Mouse (Mus musculus): ENCODE measurements around the gene Srsf1. TPM values are rescaled to one million over a fixed set of nuclear protein-coding genes. Genes with fewer than 3 reads are reported as not detected.
"Not testable (repeated sequence)": the region's sequence is repeated elsewhere in the genome, so short reads cannot be mapped to it uniquely, and the experiment has no call there.

Gene Srsf1
- total RNA-seq, 1 experiment from 2014 or later: 395 TPM

- ATAC-seq (ENCODE audit: extremely low read depth, insufficient number of reproducible peaks, low FRiP score, poor library complexity, severe bottlenecking): no peak
Measured at GRCm38 (mm10) chr11:88036761-88037251, 10.4 kb upstream of the Srsf1 start.

GRCm38 (mm10) chr11:88037386-88037785 is 9.8 kb upstream of the Srsf1 start:
- no peak for ATAC-seq (ENCODE audit: extremely low read depth, insufficient number of reproducible peaks, low FRiP score, poor library complexity, severe bottlenecking)

- no peak for ATAC-seq (ENCODE audit: extremely low read depth, insufficient number of reproducible peaks, low FRiP score, poor library complexity, severe bottlenecking)
Measured at GRCm38 (mm10) chr11:88039066-88039465, 8.1 kb upstream of the Srsf1 start.

- no peak for ATAC-seq (ENCODE audit: extremely low read depth, insufficient number of reproducible peaks, low FRiP score, poor library complexity, severe bottlenecking)
Measured at GRCm38 (mm10) chr11:88044314-88044713, 2.9 kb upstream of the Srsf1 start.

GRCm38 (mm10) chr11:88045159-88045558 is 2.0 kb upstream of the Srsf1 start:
- not testable (repeated sequence) for ATAC-seq (ENCODE audit: extremely low read depth, insufficient number of reproducible peaks, low FRiP score, poor library complexity, severe bottlenecking)

- ATAC-seq (ENCODE audit: extremely low read depth, insufficient number of reproducible peaks, low FRiP score, poor library complexity, severe bottlenecking): no peak
Measured at GRCm38 (mm10) chr11:88045878-88046277, 1.3 kb upstream of the Srsf1 start.

- no peak for ATAC-seq (ENCODE audit: extremely low read depth, insufficient number of reproducible peaks, low FRiP score, poor library complexity, severe bottlenecking)
Measured at GRCm38 (mm10) chr11:88046323-88046937, 743 bp upstream of the Srsf1 start.

- ATAC-seq (ENCODE audit: extremely low read depth, insufficient number of reproducible peaks, low FRiP score, poor library complexity, severe bottlenecking): peak; percentile 20; the same call in 1 of the 2 replicates
Measured at GRCm38 (mm10) chr11:88047871-88048531, 828 bp downstream of the Srsf1 start.

GRCm38 (mm10) chr11:88048961-88049670 is 1.9 kb downstream of the Srsf1 start:
- no peak for ATAC-seq (ENCODE audit: extremely low read depth, insufficient number of reproducible peaks, low FRiP score, poor library complexity, severe bottlenecking)

- ATAC-seq (ENCODE audit: extremely low read depth, insufficient number of reproducible peaks, low FRiP score, poor library complexity, severe bottlenecking): no peak
Measured at GRCm38 (mm10) chr11:88049732-88050131, 2.6 kb downstream of the Srsf1 start.

GRCm38 (mm10) chr11:88052638-88053037 is 5.5 kb downstream of the Srsf1 start:
- ATAC-seq (ENCODE audit: extremely low read depth, insufficient number of reproducible peaks, low FRiP score, poor library complexity, severe bottlenecking): no peak

GRCm38 (mm10) chr11:88053821-88054220 is 6.6 kb downstream of the Srsf1 start:
- ATAC-seq (ENCODE audit: extremely low read depth, insufficient number of reproducible peaks, low FRiP score, poor library complexity, severe bottlenecking): no peak

GRCm38 (mm10) chr11:88054589-88054988 is 7.4 kb downstream of the Srsf1 start:
- ATAC-seq (ENCODE audit: extremely low read depth, insufficient number of reproducible peaks, low FRiP score, poor library complexity, severe bottlenecking): peak; percentile 51

GRCm38 (mm10) chr11:88055777-88056176 is 8.6 kb downstream of the Srsf1 start:
- no peak for ATAC-seq (ENCODE audit: extremely low read depth, insufficient number of reproducible peaks, low FRiP score, poor library complexity, severe bottlenecking)

- ATAC-seq (ENCODE audit: extremely low read depth, insufficient number of reproducible peaks, low FRiP score, poor library complexity, severe bottlenecking): no peak
Measured at GRCm38 (mm10) chr11:88057788-88058187, 10.6 kb downstream of the Srsf1 start.

- peak; percentile 92 for ATAC-seq (ENCODE audit: extremely low read depth, insufficient number of reproducible peaks, low FRiP score, poor library complexity, severe bottlenecking)
Measured at GRCm38 (mm10) chr11:88059141-88059540, 12.0 kb downstream of the Srsf1 start.

- no peak for ATAC-seq (ENCODE audit: extremely low read depth, insufficient number of reproducible peaks, low FRiP score, poor library complexity, severe bottlenecking)
Measured at GRCm38 (mm10) chr11:88061892-88062625, 14.9 kb downstream of the Srsf1 start.

- ATAC-seq (ENCODE audit: extremely low read depth, insufficient number of reproducible peaks, low FRiP score, poor library complexity, severe bottlenecking): no peak
Measured at GRCm38 (mm10) chr11:88065732-88066131, 18.6 kb downstream of the Srsf1 start.

- ATAC-seq (ENCODE audit: extremely low read depth, insufficient number of reproducible peaks, low FRiP score, poor library complexity, severe bottlenecking): no peak
Measured at GRCm38 (mm10) chr11:88067191-88067585, 20.0 kb downstream of the Srsf1 start.

All from neutrophil, adult 5-6 weeks (primary cell).